Mouse (Mus musculus) cerebellum, postnatal 4 days (tissue): ENCODE measurements around the gene Zfp598.
A peak's percentile ranks its signal among the peaks of the same experiment; 100 is the strongest.
"Not testable (repeated sequence)": the region's sequence is repeated elsewhere in the genome, so short reads cannot be mapped to it uniquely, and the experiment has no call there.

Experiments used
- DNase-seq, 2 experiments: peaks; one replicate each; pipeline ENCODE4 v3.0.0; 2022; ENCODE audit warnings: low spot score in 2 of 2, mixed read lengths in 1 of 2

Zfp598 gene

GRCm38 (mm10) chr17:24646381-24646780, 23.1 kb upstream of the Zfp598 start:
- DNase-seq: no peak

GRCm38 (mm10) chr17:24647493-24647892, 22.0 kb upstream of the Zfp598 start:
- no peak for DNase-seq

GRCm38 (mm10) chr17:24648731-24649377, 20.6 kb upstream of the Zfp598 start:
- no peak for DNase-seq

GRCm38 (mm10) chr17:24649581-24650069, 19.9 kb upstream of the Zfp598 start:
- DNase-seq: peak in 1 of 2 experiments; percentile 29

GRCm38 (mm10) chr17:24650070-24650616, 19.3 kb upstream of the Zfp598 start, which contains the start of gene Slc9a3r2:
TSS of gene Slc9a3r2 (minus strand) at chr17:24650327.
- DNase-seq: peak in 1 of 2 experiments; percentile 52

- no peak for DNase-seq
Observed at GRCm38 (mm10) chr17:24650766-24651165, 18.7 kb upstream of the Zfp598 start.

GRCm38 (mm10) chr17:24651835-24652234, 17.7 kb upstream of the Zfp598 start:
- no peak for DNase-seq

- DNase-seq: peak; percentile 59 to 76
Observed at GRCm38 (mm10) chr17:24653967-24654710, 15.3 kb upstream of the Zfp598 start.

GRCm38 (mm10) chr17:24654969-24655368, 14.5 kb upstream of the Zfp598 start:
- DNase-seq: no peak

GRCm38 (mm10) chr17:24658017-24658758, 11.3 kb upstream of the Zfp598 start, which contains the start of gene Npw:
TSS of gene Npw (minus strand) at chr17:24658457.
- no peak for DNase-seq

- DNase-seq: not testable (repeated sequence)
Observed at GRCm38 (mm10) chr17:24667011-24667410, 2.5 kb upstream of the Zfp598 start.

- DNase-seq: peak in 1 of 2 experiments; percentile 39
Observed at GRCm38 (mm10) chr17:24667416-24667815, 2.1 kb upstream of the Zfp598 start.

- DNase-seq: not testable (repeated sequence)
Observed at GRCm38 (mm10) chr17:24669214-24669544, 308 bp upstream of the Zfp598 start.

- DNase-seq: no peak
Observed at GRCm38 (mm10) chr17:24670246-24670844, 858 bp downstream of the Zfp598 start.

GRCm38 (mm10) chr17:24671346-24671745, 1.9 kb downstream of the Zfp598 start:
- DNase-seq: no peak

- DNase-seq: no peak
Observed at GRCm38 (mm10) chr17:24672141-24672540, 2.7 kb downstream of the Zfp598 start.

GRCm38 (mm10) chr17:24674277-24674676, 4.8 kb downstream of the Zfp598 start:
- DNase-seq: no peak

GRCm38 (mm10) chr17:24676187-24676586, 6.7 kb downstream of the Zfp598 start:
- peak; percentile 69 to 70 for DNase-seq

- DNase-seq: no peak
Observed at GRCm38 (mm10) chr17:24676877-24677276, 7.4 kb downstream of the Zfp598 start.

- DNase-seq: no peak
Observed at GRCm38 (mm10) chr17:24677500-24678080, 8.1 kb downstream of the Zfp598 start.

- no peak for DNase-seq
Observed at GRCm38 (mm10) chr17:24686514-24686913, 17.0 kb downstream of the Zfp598 start.
